Mouse (Mus musculus): ENCODE measurements around the gene Smim7.
A peak's percentile ranks its signal among the peaks of the same experiment; 100 is the strongest.

The Smim7 gene

GRCm38 (mm10) chr8:72547122-72547801 lies 23.6 kb downstream of the Smim7 start:
- DNase-seq (ENCODE audit: low spot score), result peak; percentile 32

- DNase-seq (ENCODE audit: low spot score), result no peak
Observed at GRCm38 (mm10) chr8:72539234-72539633, 31.7 kb downstream of the Smim7 start.

GRCm38 (mm10) chr8:72534888-72535287 lies 36.0 kb downstream of the Smim7 start:
- no peak for DNase-seq (ENCODE audit: low spot score)

DNA sequence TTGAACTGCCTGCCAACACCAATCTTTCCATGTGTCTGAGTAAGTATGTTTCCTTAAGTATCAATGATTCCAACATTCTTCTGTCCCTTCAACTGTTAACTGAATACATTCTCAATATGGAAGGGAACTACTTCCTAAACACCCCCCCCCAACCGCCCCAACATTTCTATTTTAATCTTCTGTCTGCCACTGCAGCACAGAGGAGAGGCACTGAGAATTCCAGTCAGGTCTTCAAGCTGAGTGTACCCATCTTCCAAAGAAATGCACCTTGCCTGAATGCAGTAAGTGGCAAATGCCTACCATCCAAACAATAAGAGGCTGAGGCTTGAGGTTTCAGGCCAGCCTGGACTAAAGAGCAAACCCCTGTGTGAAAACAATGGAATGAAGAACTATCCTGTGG lies 38.8 kb downstream of the Smim7 start:
- DNase-seq (ENCODE audit: low spot score), result no peak

DNA sequence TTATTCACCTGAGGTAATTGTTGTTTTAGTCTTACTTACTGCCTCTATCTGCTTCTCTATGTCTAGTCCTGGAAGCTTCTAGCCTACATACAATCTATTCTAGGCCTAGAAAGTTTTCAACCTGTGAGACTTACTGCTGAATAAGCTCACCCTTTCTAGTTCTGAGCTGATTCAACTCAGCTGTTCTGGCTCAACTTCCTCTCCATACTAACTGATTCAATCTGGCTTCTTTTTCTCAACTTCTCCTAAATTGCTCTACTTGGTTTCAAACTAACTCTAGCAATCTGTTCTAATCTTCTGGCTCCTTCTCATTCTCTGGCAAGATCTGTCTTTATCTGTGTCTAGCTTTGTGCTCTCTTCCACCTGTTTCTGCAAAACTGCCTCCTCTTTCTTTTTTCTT lies 49.0 kb downstream of the Smim7 start:
- no peak for DNase-seq (ENCODE audit: low spot score)

DNA sequence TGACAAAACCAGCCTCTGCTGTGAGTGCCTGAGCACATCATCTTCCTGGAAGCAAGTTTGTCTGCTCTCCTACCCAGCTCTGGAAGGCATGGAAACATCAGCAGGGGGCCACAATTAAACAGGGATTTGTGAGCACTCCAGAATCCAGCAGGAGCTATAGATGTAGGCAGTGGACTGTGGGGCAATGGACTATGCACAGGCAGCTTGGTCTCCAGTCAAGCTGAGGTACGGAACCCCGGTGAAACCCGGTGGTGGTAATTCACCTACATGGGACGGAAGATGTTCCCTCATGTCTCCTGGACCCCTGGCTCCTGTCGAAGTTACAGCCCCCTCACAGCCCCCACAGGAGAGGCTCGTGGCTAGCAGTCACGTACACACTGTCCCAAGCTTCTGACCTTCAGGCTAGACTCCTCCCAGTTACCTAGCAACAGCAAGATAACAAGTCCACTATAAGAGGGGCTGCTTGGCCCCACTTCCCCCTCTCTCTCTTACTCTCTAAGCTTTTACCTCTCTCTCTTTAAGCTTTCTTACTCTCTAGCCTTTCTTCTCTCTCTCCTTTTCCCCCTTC lies 53.4 kb downstream of the Smim7 start:
- no peak for DNase-seq (ENCODE audit: low spot score)
